Mouse (Mus musculus) neural tube, embryonic 15.5 days (tissue): Measurements from ENCODE around the gene Paqr8. TPM values are rescaled to one million over a fixed set of nuclear protein-coding genes. Genes with fewer than 3 reads are reported as not detected.
A peak's percentile ranks its signal among the peaks of the same experiment; 100 is the strongest.

ENCODE experiments used
- ATAC-seq: fragments of 200-750 bp; cut with Nextera tagmentation; 2 replicates; pipeline ENCODE4 v1.8.0; 2017; ENCODE audit warnings: mild to moderate bottlenecking, moderate TSS enrichment, moderate library complexity; ENCODE audit not compliant: low FRiP score
- H3K27ac ChIP-seq: fragments of 300-500 bp; sonication (generic); replicated peaks from 2 replicates; pipeline ENCODE4 v1.5.1; 2015; ENCODE audit warnings: mild to moderate bottlenecking, inconsistent platforms
- H3K27me3 ChIP-seq: fragments of 300-500 bp; sonication (generic); replicated peaks from 2 replicates; pipeline ENCODE4 v1.6.1; 2015; ENCODE audit warnings: inconsistent platforms
- H3K36me3 ChIP-seq: fragments of 300-500 bp; sonication (generic); 2 replicates; pipeline ENCODE4 v1.6.1; 2015; ENCODE audit warnings: inconsistent platforms
- H3K4me1 ChIP-seq: fragments of 300-500 bp; sonication (generic); 2 replicates; pipeline ENCODE4 v1.6.1; 2015; ENCODE audit warnings: inconsistent platforms
- H3K4me2 ChIP-seq: fragments of 300-500 bp; sonication (generic); 2 replicates; pipeline ENCODE4 v1.6.1; 2015; ENCODE audit warnings: inconsistent platforms, mild to moderate bottlenecking, moderate library complexity
- H3K4me3 ChIP-seq: fragments of 300-500 bp; sonication (generic); replicated peaks from 2 replicates; pipeline ENCODE4 v1.5.1; 2015; ENCODE audit warnings: mild to moderate bottlenecking, inconsistent platforms
- H3K9ac ChIP-seq: fragments of 300-500 bp; sonication (generic); replicated peaks from 2 replicates; pipeline ENCODE4 v1.6.1; 2015; ENCODE audit warnings: mild to moderate bottlenecking, inconsistent platforms
- H3K9me3 ChIP-seq: fragments of 300-500 bp; sonication (generic); replicated peaks from 2 replicates; pipeline ENCODE4 v1.6.1; 2016; ENCODE audit warnings: inconsistent platforms
- WGBS: fragments of 180-500 bp; shearing (Covaris S2); methylation state at CpG from one replicate; pipeline ENCODE4 v1.1.7; 2015; ENCODE audit warnings: mixed read lengths; 5-methylcytosine and 5-hydroxymethylcytosine counted together
- polyA plus RNA-seq: library from polyadenylated mRNA; unstranded; fragments of >200 nt; fragmentation: Nextera tagmentation; extraction: Ambion mirVana; gene quantifications from 2 replicates; pipeline ENCODE4 v1.2.1, GENCODE M21; 2015

Paqr8 gene
- polyA plus RNA-seq = 22.4 and 25.8 TPM in 2 replicates

- 1% methylated on average over 37 of the region's 37 CpGs for WGBS
Measured at GRCm38 (mm10) chr1:20890404-20890921, at the start of gene Paqr8. Gene Paqr8, plus strand, starts transcription at chr1:20890606.

GRCm38 (mm10) chr1:20856924-20857902 is 33.2 kb upstream of the Paqr8 start:
- no peak overlapping the region for H3K9ac ChIP-seq
- no peak for ATAC-seq
- no peaks in the 10 kb centered on the region for H3K27me3 ChIP-seq
- H3K4me2 ChIP-seq = no peak overlapping the region
- H3K4me1 ChIP-seq = no peaks in the 10 kb centered on the region
- no peak overlapping the region for H3K27ac ChIP-seq
- H3K4me3 ChIP-seq = no peak overlapping the region
- WGBS = 88% methylated on average over 7 of the region's 7 CpGs
- H3K36me3 ChIP-seq = no peaks in the 10 kb centered on the region
- H3K9me3 ChIP-seq = no peaks in the 10 kb centered on the region

More at GRCm38 (mm10) chr1:20890404-20890921, at the start of gene Paqr8:
- peak; percentile 96 for ATAC-seq
- Histone ChIP-seq H3K9ac (peak within 1 kb of the TSS; percentile 64), H3K27me3 (no peaks in the 10 kb centered on the region), H3K4me1 (peaks cover 17% of the 10 kb centered on the region), H3K9me3 (no peaks in the 10 kb centered on the region), H3K4me3 (peak within 1 kb of the TSS; percentile 61), H3K36me3 (no peaks in the 10 kb centered on the region), H3K27ac (peak within 1 kb of the TSS; percentile 81), H3K4me2 (peak within 1 kb of the TSS; percentile 86)

- Histone ChIP-seq H3K9me3 (no peaks in the 10 kb centered on the region), H3K36me3 (no peaks in the 10 kb centered on the region), H3K4me2 (no peak overlapping the region), H3K4me3 (no peak overlapping the region), H3K27me3 (no peaks in the 10 kb centered on the region), H3K27ac (no peak overlapping the region), H3K4me1 (no peaks in the 10 kb centered on the region), H3K9ac (no peak overlapping the region)
- WGBS = 79% methylated on average over 3 of the region's 3 CpGs
- no peak for ATAC-seq
Measured at GRCm38 (mm10) chr1:20860775-20861174, 29.6 kb upstream of the Paqr8 start.

- no peak for ATAC-seq
- H3K4me1 ChIP-seq = 0 out of 2 replicates have a peak, but pooled peaks cover under 1% of the 10 kb centered on the region
- no peak overlapping the region for H3K9ac ChIP-seq
- H3K36me3 ChIP-seq = no peaks in the 10 kb centered on the region
- WGBS = 84% methylated on average over 3 of the region's 3 CpGs
- H3K4me2 ChIP-seq = no peak overlapping the region
- no peak overlapping the region for H3K27ac ChIP-seq
- H3K9me3 ChIP-seq = no peaks in the 10 kb centered on the region
- no peak overlapping the region for H3K4me3 ChIP-seq
- no peaks in the 10 kb centered on the region for H3K27me3 ChIP-seq
Measured at GRCm38 (mm10) chr1:20861865-20862264, 28.5 kb upstream of the Paqr8 start.

GRCm38 (mm10) chr1:20863452-20864172 is 26.8 kb upstream of the Paqr8 start:
- Histone ChIP-seq H3K36me3 (no peaks in the 10 kb centered on the region), H3K4me1 (peaks cover 8% of the 10 kb centered on the region; the same call in 1 of the 2 replicates), H3K27ac (no peak overlapping the region), H3K4me2 (no peak overlapping the region), H3K9me3 (no peaks in the 10 kb centered on the region), H3K4me3 (no peak overlapping the region), H3K9ac (no peak overlapping the region), H3K27me3 (no peaks in the 10 kb centered on the region)
- 68% methylated on average over 5 of the region's 5 CpGs for WGBS
- ATAC-seq = no peak

- no peaks in the 10 kb centered on the region for H3K36me3 ChIP-seq
- peak overlapping the region; percentile 48; the same call in 1 of the 2 replicates for H3K27ac ChIP-seq
- no peaks in the 10 kb centered on the region for H3K9me3 ChIP-seq
- H3K4me1 ChIP-seq = peaks cover 8% of the 10 kb centered on the region; the same call in 1 of the 2 replicates
- no peaks in the 10 kb centered on the region for H3K27me3 ChIP-seq
- no peak overlapping the region for H3K4me3 ChIP-seq
- 16% methylated on average over 8 of the region's 8 CpGs for WGBS
- no peak overlapping the region for H3K4me2 ChIP-seq
- peak; percentile 79 for ATAC-seq
- H3K9ac ChIP-seq = no peak overlapping the region
Measured at GRCm38 (mm10) chr1:20867241-20867902, 23.0 kb upstream of the Paqr8 start.

- H3K27me3 ChIP-seq = no peaks in the 10 kb centered on the region
- H3K4me2 ChIP-seq = no peak overlapping the region
- H3K27ac ChIP-seq = peak overlapping the region; percentile 48; the same call in 1 of the 2 replicates
- no peaks in the 10 kb centered on the region for H3K9me3 ChIP-seq
- H3K36me3 ChIP-seq = no peaks in the 10 kb centered on the region
- H3K9ac ChIP-seq = no peak overlapping the region
- H3K4me3 ChIP-seq = no peak overlapping the region
- H3K4me1 ChIP-seq = peaks cover 8% of the 10 kb centered on the region; the same call in 1 of the 2 replicates
- WGBS = 16% methylated on average over 9 of the region's 9 CpGs
- ATAC-seq = peak; percentile 51; the same call in 1 of the 2 replicates
Measured at GRCm38 (mm10) chr1:20868036-20868435, 22.4 kb upstream of the Paqr8 start.

GRCm38 (mm10) chr1:20870887-20871286 is 19.5 kb upstream of the Paqr8 start:
- H3K4me3 ChIP-seq = no peak overlapping the region
- no peak overlapping the region for H3K27ac ChIP-seq
- H3K9me3 ChIP-seq = no peaks in the 10 kb centered on the region
- no peaks in the 10 kb centered on the region for H3K36me3 ChIP-seq
- no peak for ATAC-seq
- H3K27me3 ChIP-seq = no peaks in the 10 kb centered on the region
- H3K4me2 ChIP-seq = no peak overlapping the region
- H3K4me1 ChIP-seq = peaks cover 8% of the 10 kb centered on the region; the same call in 1 of the 2 replicates
- no peak overlapping the region for H3K9ac ChIP-seq
- WGBS = 92% methylated on average over 2 of the region's 2 CpGs

- Histone ChIP-seq H3K4me3 (no peak overlapping the region), H3K36me3 (no peaks in the 10 kb centered on the region), H3K27ac (no peak overlapping the region), H3K9ac (no peak overlapping the region), H3K27me3 (no peaks in the 10 kb centered on the region), H3K4me1 (peaks cover 5% of the 10 kb centered on the region; the same call in 1 of the 2 replicates), H3K4me2 (no peak overlapping the region), H3K9me3 (no peaks in the 10 kb centered on the region)
- no peak for ATAC-seq
- WGBS = 84% methylated on average over 5 of the region's 5 CpGs
Measured at GRCm38 (mm10) chr1:20872496-20872895, 17.9 kb upstream of the Paqr8 start.

- no peak overlapping the region for H3K27ac ChIP-seq
- H3K9ac ChIP-seq = no peak overlapping the region
- H3K9me3 ChIP-seq = no peaks in the 10 kb centered on the region
- no peaks in the 10 kb centered on the region for H3K4me1 ChIP-seq
- no peak overlapping the region for H3K4me3 ChIP-seq
- ATAC-seq = no peak
- H3K36me3 ChIP-seq = no peaks in the 10 kb centered on the region
- H3K27me3 ChIP-seq = no peaks in the 10 kb centered on the region
- WGBS = 93% methylated on average over 6 of the region's 6 CpGs
- H3K4me2 ChIP-seq = no peak overlapping the region
Measured at GRCm38 (mm10) chr1:20874061-20874460, 16.3 kb upstream of the Paqr8 start.

- peak; percentile 51; the same call in 1 of the 2 replicates for ATAC-seq
- Histone ChIP-seq H3K4me1 (no peaks in the 10 kb centered on the region), H3K4me2 (no peak overlapping the region), H3K27ac (no peak overlapping the region), H3K36me3 (no peaks in the 10 kb centered on the region), H3K9me3 (no peaks in the 10 kb centered on the region), H3K9ac (no peak overlapping the region), H3K27me3 (no peaks in the 10 kb centered on the region), H3K4me3 (no peak overlapping the region)
Measured at GRCm38 (mm10) chr1:20877355-20877754, 13.1 kb upstream of the Paqr8 start.
